Mouse (Mus musculus) CD4-positive, CD25-positive, alpha-beta regulatory T cell, adult 9 weeks (primary cell): ENCODE results near the gene Rbmy. TPM values are rescaled to one million over a fixed set of nuclear protein-coding genes. Genes with fewer than 3 reads are reported as not detected.

Source experiments
- polyA plus RNA-seq: library from polyadenylated mRNA; unstranded; fragments of 100-300 nt; shearing (Covaris generic); gene quantifications from one replicate; pipeline ENCODE4 v1.2.1, GENCODE M21; 2017

Rbmy gene
- not detected for polyA plus RNA-seq

GRCm38 (mm10) chrY:2830380-2830779 is at the start of gene Rbmy, which contains the start of gene Gm10256:
Gene Rbmy, plus strand, starts transcription at chrY:2830680.
Gene Gm10256, plus strand, starts transcription at chrY:2830699.

GRCm38 (mm10) chrY:2796105-2796504 is 34.4 kb upstream of the Rbmy start, which contains the start of gene Gm4064:
Gene Gm4064, minus strand, starts transcription at chrY:2796205.

Other genes with a start within 250 kb of the Rbmy start
- gene H2al2c, start 231.6 kb upstream of the Rbmy start, polyA plus RNA-seq: not detected
- not detected for gene Sry, start 167.0 kb upstream of the Rbmy start, polyA plus RNA-seq
- gene H2al2b, start 110.0 kb upstream of the Rbmy start, polyA plus RNA-seq: not detected
- gene Gm4064, start 34.5 kb upstream of the Rbmy start, polyA plus RNA-seq: not detected
- gene Gm10256, start within 50 bp of the Rbmy start, polyA plus RNA-seq: not detected
- not detected for gene Gm10352, start 70.3 kb downstream of the Rbmy start, polyA plus RNA-seq
- gene Gm29289, start 101.9 kb downstream of the Rbmy start, polyA plus RNA-seq: not detected